Mouse (Mus musculus): Measurements from ENCODE around the gene Hcst.

Gene Hcst

GRCm38 (mm10) chr7:30373501-30373962 lies 46.1 kb downstream of the Hcst start:
- peak; percentile 95 to 98 for DNase-seq (ENCODE audit: low spot score in 2 of 2)
